Mouse (Mus musculus) liver (tissue): ENCODE measurements around the gene Iqch.

Experiments
- DNase-seq: peaks from one replicate; pipeline ENCODE4 v3.0.0-alpha.2; 2020; ENCODE audit warnings: mixed read lengths

The Iqch gene

DNA sequence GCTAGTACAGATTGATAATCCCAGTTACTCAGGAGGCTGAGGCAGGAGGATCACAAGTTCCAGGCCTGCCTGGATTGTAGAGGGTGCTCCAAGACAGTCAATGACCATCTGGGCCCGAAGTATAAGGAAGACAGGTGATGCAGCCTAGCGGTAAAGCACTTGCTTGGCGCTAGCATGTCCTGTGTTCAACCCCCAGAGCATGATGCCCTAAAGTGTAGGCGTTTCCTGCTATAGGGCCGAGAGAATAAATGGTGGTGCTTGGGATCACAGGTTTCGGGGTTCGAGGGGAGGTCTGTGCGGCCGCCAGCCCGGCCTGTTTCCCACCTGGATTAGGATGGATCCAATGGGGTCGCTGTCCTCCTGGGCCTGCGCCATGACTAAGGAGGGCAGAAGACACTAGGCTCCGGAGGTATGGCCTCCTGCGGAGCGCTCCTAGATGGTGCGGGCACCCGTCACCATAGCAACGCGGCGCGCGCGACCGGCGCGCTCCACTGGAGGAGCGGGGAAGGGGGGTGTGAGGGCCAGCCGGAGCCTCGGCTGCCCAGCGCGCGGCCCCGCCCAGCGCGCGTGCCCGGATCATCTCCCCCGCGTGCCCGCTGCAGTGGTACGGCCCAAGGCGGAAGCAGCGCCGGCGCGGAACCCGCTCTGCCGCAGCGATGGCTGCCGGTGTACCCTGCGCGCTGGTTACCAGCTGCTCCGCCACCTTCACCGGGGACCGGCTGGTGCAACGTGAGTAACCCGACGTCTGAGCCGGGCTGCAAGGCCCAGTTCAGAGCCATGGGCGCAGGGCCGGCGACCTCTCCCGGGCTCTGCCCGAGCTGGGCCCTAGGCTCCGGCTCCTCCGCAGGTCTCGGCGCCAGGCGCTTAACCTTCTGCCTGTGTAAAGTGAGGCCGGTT, at the start of gene Iqch, which contains the start of gene Aagab:
Gene Iqch, minus strand, starts transcription at position 451 of the 897 bp plus-strand sequence.
Gene Aagab, plus strand, starts transcription at position 618 of the 897 bp plus-strand sequence.
- peak; percentile 98 for DNase-seq

DNA sequence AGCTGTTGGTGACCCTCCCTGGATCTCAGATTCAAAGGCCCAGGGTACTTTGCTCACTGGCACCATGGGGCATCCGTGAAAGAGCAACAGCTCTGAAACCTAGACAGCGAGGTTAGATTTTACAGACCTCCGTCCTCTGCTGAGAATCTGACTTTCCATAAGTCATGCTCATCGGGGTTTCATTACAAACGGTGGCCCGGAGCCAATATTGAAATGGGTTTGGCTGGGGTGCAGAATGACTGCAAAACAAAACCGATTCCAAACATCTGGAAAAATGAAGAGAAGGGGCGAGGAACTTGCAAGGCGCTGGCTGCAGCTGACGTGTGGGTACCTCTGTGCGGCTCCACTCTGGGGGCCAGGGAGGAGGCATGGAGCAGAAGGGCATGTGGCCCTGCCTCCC, 49.3 kb upstream of the Iqch start:
- DNase-seq: no peak

DNA sequence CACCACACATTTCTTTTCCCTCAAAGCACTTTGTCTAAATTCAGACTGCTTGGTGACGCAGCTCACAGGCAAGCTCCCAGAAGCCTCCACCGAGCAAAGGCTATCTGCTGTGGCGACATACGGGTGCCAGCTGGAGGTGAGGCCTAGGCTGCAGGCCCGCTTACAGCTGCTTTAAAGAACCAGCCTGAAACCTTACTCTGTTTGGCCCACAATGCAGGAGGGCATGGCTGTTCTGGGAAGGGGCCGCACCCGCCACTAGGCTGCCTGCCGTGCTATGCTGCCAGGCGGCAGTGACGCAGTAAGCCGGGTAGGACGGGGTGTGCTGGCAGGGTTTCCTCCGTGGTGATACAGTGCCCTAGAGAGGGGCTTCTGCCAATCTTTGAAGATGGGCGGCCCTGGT, 48.6 kb upstream of the Iqch start:
- DNase-seq: no peak

DNA sequence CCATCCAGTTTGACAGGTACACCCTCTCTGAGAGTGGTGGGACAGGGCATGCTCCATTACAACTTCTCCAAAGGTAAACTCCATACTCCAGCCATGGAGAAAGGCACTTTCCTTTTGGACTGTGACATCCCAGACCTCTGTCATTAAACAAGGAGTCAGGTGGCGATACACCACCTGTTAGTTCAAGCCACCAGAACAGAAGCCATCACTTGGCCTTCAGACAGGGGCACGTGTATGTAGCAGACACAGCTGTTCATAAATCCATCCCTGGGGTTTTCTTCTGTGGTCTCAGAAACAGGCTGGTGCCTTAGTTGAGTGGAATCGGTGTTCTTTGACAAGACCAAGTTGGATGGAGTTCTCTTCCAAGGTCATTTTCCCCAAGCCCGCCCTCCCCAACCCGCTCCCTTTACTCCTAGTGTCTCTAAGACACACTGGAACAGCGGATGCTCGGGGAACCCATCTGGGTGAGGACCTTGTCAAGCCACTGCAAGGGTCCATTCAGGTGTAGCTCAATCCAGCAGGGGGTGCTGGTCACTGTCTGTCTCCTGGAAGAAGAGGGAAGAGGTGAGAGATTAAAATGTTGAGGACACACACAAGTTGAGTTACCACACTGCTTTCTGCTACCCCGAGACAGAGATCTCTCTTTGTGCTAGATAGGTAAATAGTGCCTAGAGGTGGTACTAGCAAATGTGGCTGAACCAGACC, 47.7 kb upstream of the Iqch start:
- DNase-seq: peak; percentile 32

- DNase-seq: no peak
These were observed 46.2 kb upstream of the Iqch start for GRCm38 (mm10) chr9:63648520-63648918.

- no peak for DNase-seq
These were observed 45.6 kb upstream of the Iqch start for GRCm38 (mm10) chr9:63647581-63648519.

DNA sequence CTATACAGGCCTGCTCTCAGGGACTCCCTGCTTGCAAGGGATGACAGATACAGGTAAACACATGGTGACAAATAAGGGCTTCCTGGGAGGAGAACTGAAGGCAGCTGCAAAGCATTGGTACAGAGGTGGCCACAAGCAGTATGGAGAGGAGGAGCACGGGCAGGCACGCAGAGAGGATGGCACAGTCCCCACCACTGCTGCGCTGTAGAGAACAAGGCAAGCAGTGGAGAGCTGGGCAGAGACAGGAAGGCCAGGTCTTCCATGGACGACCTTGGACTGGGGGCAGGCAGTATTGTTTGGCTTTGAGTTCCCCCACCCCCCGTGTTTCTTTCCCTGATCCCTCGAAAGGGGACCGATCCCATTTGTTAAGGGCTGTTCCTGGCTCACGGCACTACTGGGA, 42.8 kb upstream of the Iqch start:
- DNase-seq: no peak

- DNase-seq: no peak
These were observed 41.7 kb upstream of the Iqch start for GRCm38 (mm10) chr9:63644011-63644410.

DNA sequence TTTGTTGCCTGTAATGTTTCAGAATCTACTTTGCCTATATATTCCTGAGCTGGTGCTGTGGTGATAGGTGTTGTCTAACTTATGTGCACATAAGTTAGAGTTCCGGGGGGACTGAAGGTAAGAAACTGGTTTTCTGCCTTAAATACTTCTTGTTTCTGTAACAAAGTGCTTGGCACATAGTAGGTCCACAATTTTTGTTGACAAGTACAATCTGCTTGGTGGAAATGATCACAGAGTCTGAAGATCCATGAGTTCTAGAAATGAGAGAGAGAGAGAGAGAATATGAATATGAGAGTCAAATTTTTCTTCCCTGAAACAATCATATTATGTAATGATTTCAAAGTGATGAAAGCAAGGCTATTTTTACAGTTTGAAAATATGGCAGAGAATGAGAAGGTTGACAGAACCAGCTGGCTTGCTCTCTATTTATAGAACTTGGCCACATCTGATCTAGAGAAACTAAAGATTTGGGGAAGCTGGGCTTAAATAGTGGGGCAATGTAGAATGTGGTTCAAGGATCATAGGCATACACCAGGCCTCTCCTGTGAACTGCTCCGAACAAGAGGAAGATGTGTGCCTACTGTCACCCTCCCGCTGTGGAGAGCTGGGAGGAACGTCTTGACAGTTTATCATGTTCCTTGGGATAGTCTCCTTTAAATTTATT, 39.8 kb upstream of the Iqch start:
- DNase-seq: no peak

DNA sequence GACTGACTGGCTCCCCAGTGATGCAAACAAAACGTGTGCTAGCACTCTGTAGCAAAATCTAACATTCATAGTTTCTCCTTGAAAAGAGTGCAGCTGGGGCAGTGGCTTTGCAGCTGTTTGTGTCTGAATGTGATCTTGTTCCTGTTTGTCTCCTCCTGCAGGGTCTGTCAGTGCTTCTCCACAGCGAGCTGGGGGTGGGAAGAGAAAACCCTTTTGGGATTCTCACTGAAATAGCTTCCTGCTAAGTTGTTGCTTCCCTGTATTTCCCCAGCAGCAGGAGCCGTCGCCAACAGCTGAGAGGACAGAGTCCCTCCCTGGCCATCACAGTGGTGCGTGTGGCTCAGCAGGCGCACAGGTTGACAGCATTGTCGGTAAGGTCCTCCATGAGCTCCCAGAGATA, 33.8 kb upstream of the Iqch start:
- no peak for DNase-seq

DNA sequence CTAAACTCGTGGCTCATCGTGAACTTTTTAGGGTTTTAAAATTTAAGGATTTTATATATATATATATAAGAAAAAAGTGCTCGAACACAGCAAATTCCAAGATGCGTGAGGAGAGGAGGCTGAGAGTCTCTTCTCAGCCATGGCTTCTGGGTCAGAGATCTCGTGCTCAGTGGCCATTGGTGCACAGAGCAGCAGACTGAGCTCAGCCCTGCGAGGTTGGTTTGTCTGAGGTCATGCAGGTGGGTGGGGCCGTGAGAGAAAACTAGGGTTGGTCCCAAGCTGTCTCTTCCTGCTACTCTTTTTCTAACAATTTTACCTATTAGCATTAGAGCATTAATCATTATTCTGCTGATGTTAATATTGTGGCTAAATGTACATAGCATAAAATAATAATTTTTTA, 31.0 kb upstream of the Iqch start:
- no peak for DNase-seq

DNA sequence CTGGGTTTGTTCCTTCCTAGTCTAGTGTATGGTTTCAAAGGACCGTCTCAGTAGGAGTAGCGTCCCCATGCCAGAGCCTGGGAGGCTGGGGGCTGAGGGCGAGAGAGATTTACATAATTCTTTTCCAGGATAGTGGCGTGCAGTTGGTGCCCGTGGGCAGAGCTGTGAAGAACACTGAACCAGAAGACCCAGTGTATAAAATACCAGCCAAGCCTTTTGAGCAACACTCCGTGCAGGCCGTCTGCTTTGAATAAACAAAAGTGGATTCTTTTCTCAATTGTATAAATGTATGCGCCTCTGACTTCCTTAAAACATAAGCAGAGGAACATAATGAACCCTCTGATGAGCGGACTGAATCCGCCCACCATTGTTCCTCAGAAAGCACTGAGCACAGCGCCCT, 30.6 kb upstream of the Iqch start:
- no peak for DNase-seq

DNA sequence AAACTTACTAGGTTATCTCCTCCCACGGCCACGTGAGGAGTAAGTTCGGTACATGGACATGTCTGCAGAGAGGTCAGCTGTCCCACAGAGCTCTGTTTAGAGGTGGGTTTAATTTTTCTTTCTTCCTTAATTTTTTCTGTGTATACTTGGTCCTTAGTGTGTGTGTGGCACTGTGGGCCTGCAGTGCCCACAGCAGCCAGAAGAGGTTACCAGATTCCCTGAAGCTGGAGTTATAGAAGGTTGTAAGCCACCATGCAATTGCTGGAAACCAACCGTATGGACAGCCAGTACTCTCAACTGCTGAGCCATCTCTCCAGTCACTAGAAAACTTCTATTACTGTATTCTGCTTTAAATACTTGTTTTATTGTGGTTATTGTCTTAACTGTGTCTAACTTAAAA, 29.8 kb upstream of the Iqch start:
- DNase-seq: no peak

- no peak for DNase-seq
These were observed 22.9 kb upstream of the Iqch start for GRCm38 (mm10) chr9:63625090-63625756.

DNA sequence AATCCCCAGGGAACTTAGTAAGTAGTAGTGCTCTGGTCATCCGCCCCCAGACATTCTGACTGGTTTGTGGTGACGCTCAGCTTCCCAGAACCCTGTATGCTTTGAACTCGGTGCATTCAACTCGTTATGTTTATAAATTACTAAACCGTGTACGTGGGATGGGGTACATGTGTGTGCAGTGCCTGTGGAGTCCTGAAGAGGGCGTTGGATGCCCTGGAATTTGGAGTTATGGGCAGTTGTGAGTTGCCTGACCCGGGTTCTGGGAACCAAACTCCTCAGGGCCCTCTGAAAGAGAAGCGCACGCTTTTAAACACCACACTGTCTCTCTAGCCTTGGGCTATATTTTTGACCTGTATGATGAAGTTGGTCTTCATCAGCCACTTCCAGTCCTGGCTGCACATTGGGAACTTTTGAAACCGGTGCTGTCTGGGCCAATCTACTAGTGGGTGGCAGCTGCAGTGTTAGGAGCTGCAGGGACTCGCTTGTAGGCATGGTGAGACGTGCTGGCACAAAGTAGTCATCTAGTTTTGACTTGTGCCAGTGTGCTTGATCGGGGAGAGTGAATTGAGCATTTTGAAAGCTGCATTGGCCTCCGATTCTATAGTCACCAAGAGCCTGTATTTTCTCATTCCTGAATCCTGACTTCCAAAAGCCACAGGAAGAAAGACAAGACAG, 21.7 kb upstream of the Iqch start:
- DNase-seq: no peak

GRCm38 (mm10) chr9:63617967-63618366, 15.7 kb upstream of the Iqch start:
- DNase-seq: no peak

DNA sequence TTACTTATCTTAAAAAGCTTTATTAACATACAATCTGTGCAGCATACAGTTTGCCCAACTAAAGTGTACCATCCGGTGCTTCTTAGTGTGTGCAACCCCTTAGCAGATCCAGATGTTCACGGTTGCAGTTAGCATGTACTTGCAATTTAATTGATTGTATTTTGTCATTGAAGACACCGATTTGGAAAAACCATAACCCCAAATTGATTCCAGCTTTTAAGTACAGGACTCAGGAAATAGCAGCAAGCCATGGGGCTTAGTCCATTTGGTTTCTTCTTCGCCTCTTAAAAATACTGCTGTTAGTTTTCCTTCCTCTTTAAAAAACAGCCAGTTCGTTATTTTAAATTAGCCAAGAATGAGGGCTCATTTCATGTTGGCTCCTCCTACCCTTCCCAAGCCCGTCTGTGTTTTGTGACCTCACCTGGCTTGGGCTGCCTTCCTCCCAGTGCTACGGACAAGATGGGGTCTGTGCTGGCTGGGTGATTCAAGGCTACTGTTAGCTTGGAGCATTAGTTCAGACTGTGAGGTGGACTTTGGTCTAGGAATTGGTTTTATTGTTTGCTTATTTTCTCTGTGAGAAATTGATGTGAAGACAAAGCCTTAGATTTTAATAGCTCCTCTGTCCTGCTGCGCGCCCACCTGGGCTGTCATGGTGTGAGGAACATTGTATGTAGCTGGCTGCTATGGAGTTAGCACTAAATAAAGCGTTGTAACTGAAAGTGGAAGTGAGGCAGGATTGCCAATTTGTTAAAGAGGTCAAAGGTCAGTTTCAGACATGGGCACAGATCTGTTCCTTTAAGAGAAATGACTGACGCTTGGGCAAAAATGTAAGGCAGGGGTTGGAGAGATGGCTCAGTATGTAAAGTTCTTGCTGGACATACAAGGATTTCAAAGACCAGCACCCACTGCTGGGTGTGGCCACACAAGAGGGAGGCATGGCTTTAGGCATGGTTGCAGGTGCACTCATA, 12.0 kb upstream of the Iqch start:
- DNase-seq: no peak

- DNase-seq: no peak
These were observed 11.3 kb upstream of the Iqch start for GRCm38 (mm10) chr9:63613569-63613968.

- DNase-seq: no peak
These were observed 10.5 kb upstream of the Iqch start for GRCm38 (mm10) chr9:63612565-63613515.
